Mouse (Mus musculus) cortical plate, adult 2 months (tissue): ENCODE measurements around the gene Gm9789.

ENCODE experiments used
- CTCF ChIP-seq: fragments of 200-500 bp; IDR thresholded peaks from 2 replicates; pipeline ENCODE4 v1.5.1; 2011; ENCODE audit warnings: mild to moderate bottlenecking, control low read depth, low read length; ENCODE audit not compliant: insufficient read depth; ENCODE audit errors: extremely low read depth
- POLR2A ChIP-seq: fragments of 200-500 bp; IDR thresholded peaks from 2 replicates; pipeline ENCODE4 v1.6.1; 2011; ENCODE audit warnings: mild to moderate bottlenecking, low read length, control low read depth; ENCODE audit not compliant: insufficient read depth; ENCODE audit errors: extremely low read depth

- TF ChIP-seq CTCF, result no peak
- TF ChIP-seq POLR2A, result no peak
These were observed at the start of gene Gm9789 for GRCm38 (mm10) chr16:89157652-89158051.
